Mouse (Mus musculus) c-Kit-negative CD71-positive TER-119-positive erythroid progenitor cells, embryonic 14.5 days (primary cell): Measurements from ENCODE around the gene Pacsin2.
"Not testable (repeated sequence)": the region's sequence is repeated elsewhere in the genome, so short reads cannot be mapped to it uniquely, and the experiment has no call there.

Source experiments
- DNase-seq: peaks from one replicate; pipeline ENCODE4 v3.0.0-alpha.2; 2013; ENCODE audit warnings: low read depth, low spot score

The Pacsin2 gene

GRCm38 (mm10) chr15:83375136-83375535 is 89.3 kb downstream of the Pacsin2 start:
- DNase-seq = peak; percentile 71

- no peak for DNase-seq
Observed at GRCm38 (mm10) chr15:83374076-83374475, 90.3 kb downstream of the Pacsin2 start.

GRCm38 (mm10) chr15:83368702-83369101 is 95.7 kb downstream of the Pacsin2 start:
- not testable (repeated sequence) for DNase-seq

DNA sequence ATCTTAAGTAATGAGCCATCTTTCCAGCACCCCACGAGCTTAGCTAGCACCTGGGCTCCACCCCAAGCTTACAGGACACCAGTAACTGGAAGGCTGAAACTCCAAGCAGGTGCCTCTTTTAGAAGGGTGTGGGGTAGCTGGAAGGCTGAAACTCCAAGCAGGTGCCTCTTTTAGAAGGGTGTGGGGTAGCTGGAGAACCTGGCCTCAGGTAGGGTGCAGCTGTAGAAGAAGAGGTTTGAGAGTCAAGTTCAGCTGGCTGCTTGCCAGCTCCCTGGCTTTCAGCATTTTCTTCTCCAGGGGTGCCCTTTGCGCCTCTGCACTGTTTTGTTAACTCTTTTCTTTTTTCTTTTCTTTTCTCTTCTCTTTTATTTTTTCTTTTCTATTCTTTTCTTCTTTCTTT is 96.1 kb downstream of the Pacsin2 start:
- DNase-seq = no peak

DNA sequence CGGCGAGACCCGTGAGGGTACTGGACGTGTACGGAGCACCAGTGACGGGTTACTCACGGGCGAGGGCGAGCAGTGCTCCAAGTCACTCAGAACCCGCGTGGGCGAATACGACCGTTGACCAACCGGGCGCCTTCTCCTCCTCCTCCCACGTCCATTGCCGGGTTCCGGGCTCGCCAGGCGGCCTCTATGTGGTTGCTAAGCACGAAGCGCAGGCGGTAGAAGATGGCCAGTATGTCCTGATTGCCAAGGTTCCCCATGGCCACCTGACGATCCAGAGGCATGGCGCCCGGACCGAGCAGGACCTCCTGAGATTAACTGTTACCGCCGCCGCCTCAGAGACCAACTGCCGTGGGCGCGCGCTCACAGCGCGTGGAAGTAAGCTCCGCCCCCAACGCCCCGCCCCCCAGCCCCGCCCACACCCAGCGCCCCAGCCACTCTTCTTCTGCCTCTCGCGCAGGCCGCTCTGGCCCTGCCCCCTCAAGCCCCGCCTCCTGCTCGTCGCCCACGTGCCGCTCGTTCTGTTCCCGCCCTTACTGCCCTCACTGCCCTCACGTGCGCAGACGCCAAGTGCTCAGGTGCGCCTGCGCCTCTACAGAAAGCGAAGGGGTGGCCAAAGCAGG is 97.4 kb downstream of the Pacsin2 start:
- DNase-seq = peak; percentile 75

- no peak for DNase-seq
Observed at GRCm38 (mm10) chr15:83365697-83366096, 98.7 kb downstream of the Pacsin2 start.

DNA sequence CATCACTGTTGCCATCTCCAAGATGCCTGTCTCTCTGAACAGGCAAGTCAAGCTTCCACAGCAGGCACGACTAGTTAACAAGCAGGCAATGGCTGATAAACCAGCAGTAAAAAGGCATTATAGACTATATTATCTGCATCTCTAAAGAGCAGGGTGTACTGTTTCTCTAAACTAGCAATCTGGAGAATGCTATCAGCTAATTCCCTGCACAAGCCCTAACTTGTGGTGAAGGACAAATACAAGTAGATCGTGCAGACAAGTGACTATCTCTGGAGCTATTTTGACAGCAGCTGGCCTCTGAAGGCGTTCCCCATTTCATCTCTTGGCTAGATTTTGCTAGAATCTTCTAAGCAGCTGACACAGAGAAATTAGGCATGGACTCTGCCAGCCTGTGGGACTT is 100.2 kb downstream of the Pacsin2 start:
- no peak for DNase-seq

DNA sequence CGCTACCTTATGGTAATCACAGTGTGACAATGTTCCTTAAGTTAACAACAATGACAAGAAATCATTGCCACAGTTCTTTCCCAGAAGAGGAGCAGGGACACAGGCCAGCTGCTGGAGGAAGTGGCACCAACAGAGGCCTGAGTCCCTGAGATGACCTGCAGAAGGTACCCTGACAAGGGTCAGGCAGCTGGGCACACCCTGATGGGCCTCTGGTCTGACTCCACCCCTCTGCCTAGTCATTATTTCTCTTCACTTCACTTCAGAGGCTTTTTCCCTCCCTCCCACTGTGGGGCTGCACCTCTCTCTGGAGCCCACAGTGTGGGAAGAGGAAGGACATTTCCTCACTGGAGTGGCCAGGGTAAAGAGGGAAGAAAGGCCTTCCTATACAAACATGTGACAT is 101.6 kb downstream of the Pacsin2 start:
- DNase-seq = not testable (repeated sequence)

GRCm38 (mm10) chr15:83360899-83361298 is 103.5 kb downstream of the Pacsin2 start:
- DNase-seq = not testable (repeated sequence)

GRCm38 (mm10) chr15:83360140-83360539 is 104.3 kb downstream of the Pacsin2 start:
- no peak for DNase-seq

DNA sequence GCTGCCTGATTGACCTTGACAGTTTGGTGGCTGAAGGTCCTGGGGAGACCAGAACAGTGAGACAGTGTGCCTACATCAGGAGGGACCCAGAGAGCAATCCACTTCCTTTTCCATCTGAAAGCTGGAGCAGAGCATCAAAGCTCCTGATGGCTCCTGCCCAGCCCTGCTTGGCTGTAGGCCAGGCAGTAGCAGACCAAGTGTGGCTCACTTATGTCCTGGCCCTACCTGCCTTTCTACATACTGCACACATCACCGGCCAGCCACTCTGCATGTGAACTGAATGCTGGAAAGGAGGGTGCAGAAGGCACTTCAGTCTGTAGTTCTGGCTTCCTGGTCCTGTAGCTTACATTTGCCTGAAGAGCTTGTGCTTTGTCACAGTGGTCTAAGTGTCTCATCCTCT is 105.9 kb downstream of the Pacsin2 start:
- no peak for DNase-seq

DNA sequence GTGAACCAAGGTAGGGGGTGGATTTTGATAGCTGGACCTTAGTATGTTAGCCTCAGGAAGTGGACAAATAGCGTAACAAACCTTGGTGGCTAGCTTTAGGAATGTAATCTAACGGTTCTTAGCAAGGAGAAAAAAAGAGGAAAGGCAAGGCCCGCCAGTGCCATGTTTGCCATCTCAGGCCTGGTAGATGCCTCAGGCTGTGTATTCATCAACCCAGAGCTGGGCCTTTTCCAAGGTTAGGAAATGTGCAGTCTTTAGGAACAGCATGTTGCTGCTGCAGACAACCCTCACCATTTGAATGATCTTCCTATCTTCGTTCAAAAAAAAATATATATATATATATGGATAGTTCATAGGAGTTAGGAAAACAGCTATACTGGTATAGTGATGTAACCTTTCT is 112.9 kb downstream of the Pacsin2 start:
- no peak for DNase-seq

DNA sequence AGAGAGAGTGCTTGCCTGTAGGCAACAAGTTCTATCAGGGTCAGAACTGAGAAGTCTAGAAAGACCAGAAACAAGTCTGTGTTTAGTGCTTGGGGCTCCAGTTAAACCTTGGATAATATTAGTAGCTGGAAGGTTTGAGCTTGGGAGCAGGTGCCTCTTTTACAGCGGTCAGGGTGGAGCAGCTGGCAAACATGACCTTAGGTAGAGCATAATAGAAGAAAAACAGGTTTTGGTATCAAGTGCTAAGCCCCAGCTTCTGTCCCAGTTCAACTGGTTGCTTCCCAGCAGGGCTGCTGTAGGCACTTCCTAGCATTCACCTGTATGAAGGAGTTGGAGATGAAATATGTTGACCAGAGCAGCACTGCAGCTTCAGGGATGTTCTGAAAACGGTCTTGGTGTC is 113.5 kb downstream of the Pacsin2 start:
- DNase-seq = no peak

- peak; percentile 88 for DNase-seq
Observed at GRCm38 (mm10) chr15:83349954-83350711, 114.3 kb downstream of the Pacsin2 start, which contains the start of gene Arfgap3. TSS of gene Arfgap3 (minus strand) at chr15:83350247.

DNA sequence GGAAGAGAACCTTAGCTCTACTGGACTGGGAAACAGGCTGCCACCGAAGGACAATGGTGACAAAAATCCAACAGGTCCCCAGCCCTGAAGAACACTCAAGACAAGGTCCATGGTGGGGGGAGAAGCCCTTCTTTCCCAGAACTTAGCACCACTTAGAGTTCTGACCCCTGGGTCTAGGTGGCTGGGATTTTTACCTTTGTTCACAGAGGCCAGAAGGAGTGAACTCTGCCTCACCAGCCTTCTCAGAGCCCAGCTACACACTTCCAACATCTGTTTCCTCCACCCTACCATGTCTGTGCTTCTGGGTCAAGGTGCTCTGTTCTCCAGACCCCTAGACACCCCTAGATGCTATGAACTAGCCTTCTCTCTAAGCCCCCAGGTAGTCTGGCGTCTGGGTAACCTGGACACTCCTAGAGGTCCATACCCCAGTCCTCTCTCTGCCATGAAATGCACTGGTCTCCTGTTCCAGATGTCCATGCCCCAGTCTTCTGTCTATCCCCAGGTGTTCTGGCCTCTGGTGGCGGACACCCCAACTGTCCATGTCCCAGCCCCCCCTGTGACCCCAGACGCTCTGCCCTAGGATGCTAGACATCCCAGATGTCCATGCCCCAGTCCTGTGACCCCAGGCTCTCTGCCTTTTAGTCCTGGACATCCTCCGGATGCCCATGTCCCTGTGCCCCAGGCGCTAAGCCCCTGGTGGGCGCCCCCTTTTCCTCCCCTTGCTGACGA is 115.0 kb downstream of the Pacsin2 start:
- no peak for DNase-seq

GRCm38 (mm10) chr15:83348747-83349146 is 115.7 kb downstream of the Pacsin2 start:
- DNase-seq = no peak

DNA sequence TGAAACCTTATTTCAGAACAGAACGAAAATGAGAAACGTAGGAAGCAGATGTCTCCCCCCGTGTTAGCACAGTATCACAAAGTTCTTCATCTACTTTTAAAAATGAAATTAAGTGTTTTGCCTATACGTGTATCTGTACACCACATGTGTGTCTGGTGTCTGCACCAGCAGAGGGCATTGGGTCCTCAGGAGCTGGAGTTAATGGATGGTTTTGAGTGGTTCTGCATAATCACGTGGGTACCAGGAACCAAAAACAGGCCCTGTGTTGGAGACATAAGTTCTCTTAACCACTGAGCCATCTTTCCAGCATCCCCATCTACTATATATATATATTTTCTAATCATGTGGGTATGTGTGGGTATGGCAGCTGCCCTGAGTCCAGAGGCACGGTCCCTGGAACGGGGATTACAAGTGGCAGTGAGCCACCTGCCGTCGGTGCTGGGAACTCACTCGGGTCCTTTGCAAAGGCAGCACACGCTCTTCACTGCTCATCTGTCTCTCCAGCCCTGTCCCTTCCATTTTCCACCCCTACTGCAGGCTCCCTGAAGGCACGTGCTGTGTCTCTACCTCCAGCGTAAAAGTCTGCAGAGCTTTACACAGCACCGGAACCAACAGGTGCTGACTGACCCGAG is 118.4 kb downstream of the Pacsin2 start:
- no peak for DNase-seq

GRCm38 (mm10) chr15:83344956-83345355 is 119.5 kb downstream of the Pacsin2 start:
- no peak for DNase-seq

DNA sequence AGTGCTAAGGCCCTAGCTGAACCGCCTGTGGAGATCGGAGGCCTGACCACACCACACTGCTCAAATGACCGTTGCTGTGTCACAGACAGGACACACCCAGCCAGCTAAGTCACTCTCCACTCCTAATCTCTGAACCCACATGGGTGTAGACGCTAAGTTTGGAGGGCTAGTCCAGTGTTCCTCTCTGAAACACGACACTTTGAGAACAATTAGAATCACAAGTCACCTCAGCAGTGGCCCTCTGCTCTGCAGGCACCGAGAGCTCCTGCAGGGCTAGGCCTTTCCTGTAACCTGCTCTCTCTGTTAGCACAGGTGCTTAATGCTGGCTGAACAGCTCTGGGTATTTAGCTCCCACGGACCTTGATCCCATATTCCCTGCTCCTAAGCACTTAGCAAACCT is 120.2 kb downstream of the Pacsin2 start:
- DNase-seq = peak; percentile 64

- DNase-seq = no peak
Observed at GRCm38 (mm10) chr15:83338908-83339307, 125.5 kb downstream of the Pacsin2 start.

DNA sequence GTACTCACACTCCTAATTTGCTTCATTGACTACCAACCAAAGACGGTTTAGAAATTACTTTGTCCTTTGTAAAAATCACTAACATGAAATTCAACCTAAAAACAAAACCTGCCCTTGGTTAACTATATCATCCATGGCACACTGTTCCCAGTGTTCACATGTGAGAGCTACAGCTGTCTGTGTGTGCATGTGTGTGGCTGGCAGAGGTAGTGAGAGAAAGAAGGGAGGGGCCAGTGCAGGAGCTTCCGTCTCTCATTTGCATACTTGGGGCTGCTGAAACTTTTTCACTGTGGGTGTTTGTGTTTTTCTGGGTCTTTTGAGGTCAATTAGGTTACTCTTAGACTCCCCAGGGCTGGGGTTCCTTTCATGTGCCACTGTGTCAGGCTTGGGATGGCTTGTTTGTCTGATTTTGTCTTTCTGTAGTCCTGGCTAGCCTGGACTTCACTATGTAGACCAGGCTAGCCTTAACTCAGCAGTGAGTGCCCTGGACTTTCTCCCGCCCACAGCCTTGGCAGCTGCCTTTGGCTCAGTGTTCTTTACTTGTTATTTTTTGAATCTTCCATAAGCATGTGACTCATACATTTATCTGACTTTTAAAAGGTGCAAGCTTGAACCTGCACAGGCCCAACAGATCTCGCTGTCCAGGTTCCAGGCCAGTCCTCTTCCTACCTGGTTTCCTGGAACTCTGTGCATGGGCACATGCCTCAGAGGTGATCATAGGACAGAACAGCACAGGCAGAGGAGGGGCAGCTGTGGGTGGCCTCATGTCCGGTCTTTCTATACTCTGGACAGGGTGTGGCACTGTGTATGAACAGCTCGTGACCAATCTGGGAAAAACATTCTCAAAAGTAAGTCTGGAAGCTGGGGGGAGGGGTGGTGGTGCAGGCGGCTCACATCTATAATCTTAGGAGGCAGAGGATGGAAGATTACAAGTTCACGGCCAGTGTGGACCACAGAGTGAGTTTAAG is 126.2 kb downstream of the Pacsin2 start:
- no peak for DNase-seq
